Mouse (Mus musculus) heart, embryonic 13.5 days (tissue): ENCODE measurements around the gene Abca7. TPM values are rescaled to one million over a fixed set of nuclear protein-coding genes. Genes with fewer than 3 reads are reported as not detected.
A peak's percentile ranks its signal among the peaks of the same experiment; 100 is the strongest.

ENCODE experiments used
- ATAC-seq: fragments of 200-750 bp; cut with Nextera tagmentation; 2 replicates; pipeline ENCODE4 v1.8.0; 2017; ENCODE audit warnings: moderate TSS enrichment; ENCODE audit not compliant: insufficient number of reproducible peaks, low FRiP score, low TSS enrichment; ENCODE audit errors: extremely low read depth
- H3K27ac ChIP-seq: fragments of 300-500 bp; sonication (generic); replicated peaks from 2 replicates; pipeline ENCODE4 v1.5.1; 2015; ENCODE audit warnings: moderate library complexity, mild to moderate bottlenecking, inconsistent platforms
- H3K27me3 ChIP-seq: fragments of 300-500 bp; sonication (generic); replicated peaks from 2 replicates; pipeline ENCODE4 v1.6.1; 2015; ENCODE audit warnings: mild to moderate bottlenecking, inconsistent platforms
- H3K36me3 ChIP-seq: fragments of 300-500 bp; sonication (generic); 2 replicates; pipeline ENCODE4 v1.6.1; 2015; ENCODE audit warnings: mild to moderate bottlenecking, inconsistent platforms
- H3K4me1 ChIP-seq: fragments of 300-500 bp; sonication (generic); 2 replicates; pipeline ENCODE4 v1.6.1; 2015; ENCODE audit warnings: inconsistent platforms
- H3K4me2 ChIP-seq: fragments of 300-500 bp; sonication (generic); 2 replicates; pipeline ENCODE4 v1.6.1; 2015; ENCODE audit warnings: inconsistent platforms, mild to moderate bottlenecking, moderate library complexity
- H3K4me3 ChIP-seq: fragments of 300-500 bp; sonication (generic); 2 replicates; pipeline ENCODE4 v1.5.1; 2015; ENCODE audit warnings: moderate library complexity, mild to moderate bottlenecking, inconsistent platforms
- H3K9ac ChIP-seq: fragments of 300-500 bp; sonication (generic); 2 replicates; pipeline ENCODE4 v1.6.1; 2015; ENCODE audit warnings: inconsistent platforms, mild to moderate bottlenecking, moderate library complexity
- H3K9me3 ChIP-seq: fragments of 300-500 bp; sonication (generic); 2 replicates; pipeline ENCODE4 v1.6.1; 2016; ENCODE audit warnings: inconsistent platforms
- WGBS: fragments of 180-500 bp; shearing (Covaris S2); methylation state at CpG from one replicate; pipeline ENCODE4 v1.1.7; 2015; ENCODE audit warnings: mixed read lengths; 5-methylcytosine and 5-hydroxymethylcytosine counted together
- polyA plus RNA-seq: library from polyadenylated mRNA; unstranded; fragments of >200 nt; fragmentation: Nextera tagmentation; extraction: Ambion mirVana; gene quantifications from 2 replicates; pipeline ENCODE4 v1.2.1, GENCODE M21; 2015

The Abca7 gene
- polyA plus RNA-seq, 1 experiment from 2014 or later = 2.6 TPM

- Histone ChIP-seq H3K27ac (peak within 1 kb of the TSS; percentile 77), H3K4me1 (peaks cover 17% of the 10 kb centered on the region), H3K36me3 (peaks cover 39% of the 10 kb centered on the region), H3K4me3 (peak within 1 kb of the TSS; percentile 91), H3K9me3 (no peaks in the 10 kb centered on the region), H3K27me3 (no peaks in the 10 kb centered on the region), H3K4me2 (peak within 1 kb of the TSS; percentile 76), H3K9ac (peak within 1 kb of the TSS; percentile 92)
- peak; percentile 87 for ATAC-seq
- WGBS = under 1% methylated on average over 61 of the region's 61 CpGs
Measured at GRCm38 (mm10) chr10:79959847-79960601, 36.3 kb upstream of the Abca7 start, which contains the start of gene Wdr18. Gene Wdr18 (plus strand): TSS chr10:79960152.

- no peak for ATAC-seq
- Histone ChIP-seq H3K4me3 (peak overlapping the region; percentile 91), H3K27ac (peak overlapping the region; percentile 77; the same call in 1 of the 2 replicates), H3K27me3 (no peaks in the 10 kb centered on the region), H3K9me3 (no peaks in the 10 kb centered on the region), H3K4me2 (peak overlapping the region; percentile 76), H3K4me1 (peaks cover 17% of the 10 kb centered on the region), H3K9ac (peak overlapping the region; percentile 92), H3K36me3 (peaks cover 47% of the 10 kb centered on the region)
- WGBS = 13% methylated on average over 10 of the region's 10 CpGs
Measured at GRCm38 (mm10) chr10:79960671-79961294, 35.5 kb upstream of the Abca7 start.

DNA sequence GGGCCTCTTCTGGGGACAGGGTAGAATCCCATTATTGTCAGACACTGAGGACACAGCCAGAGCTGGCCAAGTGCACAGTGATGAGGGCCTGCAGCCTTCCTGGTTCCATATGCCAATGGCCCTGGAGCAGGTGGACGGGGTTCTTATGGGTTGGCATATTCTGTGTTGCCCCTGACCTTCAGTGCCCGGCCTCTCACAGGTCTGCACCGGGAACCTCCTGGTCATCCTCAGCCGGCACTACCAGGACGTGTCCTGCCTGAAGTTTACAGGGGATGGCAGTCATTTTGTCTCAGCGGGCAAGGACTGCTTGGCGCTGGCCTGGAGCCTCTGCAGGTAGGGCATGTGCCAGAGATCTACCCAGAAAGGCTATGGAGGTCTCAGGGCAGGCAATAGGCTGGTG is 31.6 kb upstream of the Abca7 start:
- no peak overlapping the region for H3K27ac ChIP-seq
- H3K9ac ChIP-seq = no peak overlapping the region
- WGBS = 92% methylated on average over 7 of the region's 7 CpGs
- H3K4me3 ChIP-seq = no peak overlapping the region
- peaks cover 72% of the 10 kb centered on the region for H3K36me3 ChIP-seq
- H3K4me1 ChIP-seq = peaks cover 11% of the 10 kb centered on the region
- H3K27me3 ChIP-seq = peaks cover 14% of the 10 kb centered on the region
- no peaks in the 10 kb centered on the region for H3K9me3 ChIP-seq
- no peak for ATAC-seq
- H3K4me2 ChIP-seq = no peak overlapping the region

- peaks cover 20% of the 10 kb centered on the region for H3K27me3 ChIP-seq
- H3K9me3 ChIP-seq = no peaks in the 10 kb centered on the region
- H3K27ac ChIP-seq = no peak overlapping the region
- H3K36me3 ChIP-seq = peaks cover 72% of the 10 kb centered on the region
- ATAC-seq = no peak
- WGBS = 84% methylated on average over 5 of the region's 5 CpGs
- H3K4me3 ChIP-seq = no peak overlapping the region
- no peak overlapping the region for H3K4me2 ChIP-seq
- H3K4me1 ChIP-seq = peaks cover 11% of the 10 kb centered on the region
- H3K9ac ChIP-seq = no peak overlapping the region
Measured at GRCm38 (mm10) chr10:79965325-79965724, 31.0 kb upstream of the Abca7 start.

GRCm38 (mm10) chr10:79966886-79967400 is 29.4 kb upstream of the Abca7 start:
- H3K4me1 ChIP-seq = peaks cover 10% of the 10 kb centered on the region
- no peak for ATAC-seq
- H3K4me2 ChIP-seq = no peak overlapping the region
- no peak overlapping the region for H3K9ac ChIP-seq
- H3K4me3 ChIP-seq = no peak overlapping the region
- no peaks in the 10 kb centered on the region for H3K9me3 ChIP-seq
- peaks cover 36% of the 10 kb centered on the region for H3K27me3 ChIP-seq
- H3K27ac ChIP-seq = no peak overlapping the region
- H3K36me3 ChIP-seq = peaks cover 64% of the 10 kb centered on the region
- 90% methylated on average over 5 of the region's 5 CpGs for WGBS

- no peak for ATAC-seq
- H3K9me3 ChIP-seq = no peaks in the 10 kb centered on the region
- no peak overlapping the region for H3K27ac ChIP-seq
- WGBS = 88% methylated on average over 1 of the region's 1 CpGs
- H3K4me3 ChIP-seq = no peak overlapping the region
- peaks cover 48% of the 10 kb centered on the region for H3K27me3 ChIP-seq
- peaks cover 15% of the 10 kb centered on the region for H3K4me1 ChIP-seq
- no peak overlapping the region for H3K9ac ChIP-seq
- peaks cover 51% of the 10 kb centered on the region for H3K36me3 ChIP-seq
- H3K4me2 ChIP-seq = no peak overlapping the region
Measured at GRCm38 (mm10) chr10:79968181-79968580, 28.1 kb upstream of the Abca7 start.

- no peaks in the 10 kb centered on the region for H3K9me3 ChIP-seq
- no peak for ATAC-seq
- WGBS = 18% methylated on average over 3 of the region's 3 CpGs
Measured at GRCm38 (mm10) chr10:79969124-79969568, 27.1 kb upstream of the Abca7 start.

GRCm38 (mm10) chr10:79970415-79971182 is 25.7 kb upstream of the Abca7 start, which contains the start of gene Grin3b:
Gene Grin3b (plus strand): TSS chr10:79970715.
- 8% methylated on average over 44 of the region's 47 CpGs for WGBS
- ATAC-seq = no peak

More at GRCm38 (mm10) chr10:79969124-79969568, 27.1 kb upstream of the Abca7 start:
- Histone ChIP-seq H3K4me3 (no peak overlapping the region), H3K4me2 (no peak overlapping the region), H3K27me3 (peaks cover 54% of the 10 kb centered on the region), H3K4me1 (peaks cover 15% of the 10 kb centered on the region), H3K9ac (no peak overlapping the region), H3K36me3 (peaks cover 43% of the 10 kb centered on the region), H3K27ac (no peak overlapping the region)

GRCm38 (mm10) chr10:79971183-79971497 is 25.2 kb upstream of the Abca7 start:
- H3K9me3 ChIP-seq = no peaks in the 10 kb centered on the region
- H3K27ac ChIP-seq = no peak overlapping the region
- H3K4me3 ChIP-seq = peak overlapping the region; percentile 51
- H3K27me3 ChIP-seq = peaks cover 54% of the 10 kb centered on the region
- peaks cover 41% of the 10 kb centered on the region for H3K36me3 ChIP-seq
- peaks cover 15% of the 10 kb centered on the region for H3K4me1 ChIP-seq
- H3K4me2 ChIP-seq = peak overlapping the region; percentile 75
- peak overlapping the region; percentile 77 for H3K9ac ChIP-seq
- no peak for ATAC-seq
- WGBS = 5% methylated on average over 21 of the region's 21 CpGs

More at GRCm38 (mm10) chr10:79970415-79971182, 25.7 kb upstream of the Abca7 start, which contains the start of gene Grin3b:
- H3K36me3 ChIP-seq = peaks cover 41% of the 10 kb centered on the region
- H3K9ac ChIP-seq = peak within 1 kb of the TSS; percentile 77
- H3K4me1 ChIP-seq = peaks cover 15% of the 10 kb centered on the region
- no peaks in the 10 kb centered on the region for H3K9me3 ChIP-seq
- peak within 1 kb of the TSS; percentile 75 for H3K4me2 ChIP-seq
- no peak within 1 kb of the TSS for H3K27ac ChIP-seq
- H3K27me3 ChIP-seq = peaks cover 54% of the 10 kb centered on the region
- peak within 1 kb of the TSS; percentile 51 for H3K4me3 ChIP-seq

DNA sequence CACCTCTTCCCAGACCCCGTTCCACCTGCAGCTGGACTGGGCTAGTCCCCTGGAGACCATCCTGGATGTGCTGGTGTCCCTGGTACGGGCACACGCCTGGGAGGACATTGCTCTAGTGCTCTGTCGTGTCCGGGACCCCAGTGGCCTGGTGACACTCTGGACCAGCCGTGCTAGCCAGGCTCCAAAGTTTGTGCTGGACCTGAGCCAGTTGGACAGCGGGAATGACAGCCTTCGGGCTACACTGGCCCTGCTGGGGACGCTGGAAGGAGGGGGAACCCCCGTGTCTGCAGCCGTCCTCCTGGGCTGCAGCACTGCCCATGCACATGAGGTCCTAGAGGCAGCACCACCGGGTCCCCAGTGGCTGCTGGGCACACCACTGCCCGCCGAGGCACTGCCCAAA is 23.5 kb upstream of the Abca7 start:
- Histone ChIP-seq H3K27ac (no peak overlapping the region), H3K4me3 (no peak overlapping the region), H3K27me3 (peaks cover 54% of the 10 kb centered on the region), H3K9ac (no peak overlapping the region), H3K4me1 (peaks cover 15% of the 10 kb centered on the region), H3K9me3 (0 out of 2 replicates have a peak, but pooled peaks cover 10% of the 10 kb centered on the region), H3K36me3 (peaks cover 41% of the 10 kb centered on the region), H3K4me2 (no peak overlapping the region)
- WGBS = 45% methylated on average over 14 of the region's 14 CpGs
- no peak for ATAC-seq

- H3K36me3 ChIP-seq = peaks cover 49% of the 10 kb centered on the region
- no peak overlapping the region for H3K4me2 ChIP-seq
- H3K27me3 ChIP-seq = peaks cover 46% of the 10 kb centered on the region
- no peak for ATAC-seq
- WGBS = 87% methylated on average over 21 of the region's 21 CpGs
- H3K9me3 ChIP-seq = 0 out of 2 replicates have a peak, but pooled peaks cover 10% of the 10 kb centered on the region
- H3K4me1 ChIP-seq = peaks cover 15% of the 10 kb centered on the region
- H3K9ac ChIP-seq = no peak overlapping the region
- no peak overlapping the region for H3K27ac ChIP-seq
- no peak overlapping the region for H3K4me3 ChIP-seq
Measured at GRCm38 (mm10) chr10:79974087-79974486, 22.2 kb upstream of the Abca7 start.
